In genomic region chrX:143606877-143607449, GRCm38 (mm10) we compare ENCODE assay signal across 26 mouse cellular contexts.
A peak's percentile ranks its signal among the peaks of the same experiment; 100 is the strongest.
DNase-seq lines count a peak whose midpoint lies in the region; ATAC-seq and TF ChIP-seq lines count a peak whose summit lies in the region.
"Had no signal": no experiment of that assay in that cellular context is flagged by ENCODE, and none has a peak within 500 bp of the region (broad histone marks: within the 10 kb centered on the region; RNA-seq: fewer than 3 reads in every experiment).

No protein-coding gene starts in this region.

- no peaks in the 10 kb centered on the region for H3K9me3 ChIP-seq in hindbrain, embryonic 13.5 days
- H3K9me3 ChIP-seq in hindbrain, embryonic 11.5 days (ENCODE audit: control insufficient read depth, low read length), result no peaks in the 10 kb centered on the region
- no peaks in the 10 kb centered on the region for H3K9me3 ChIP-seq in forebrain, postnatal 0 days (ENCODE audit: low read length)
- H3K9me3 ChIP-seq: heart, embryonic 15.5 days; limb, embryonic 13.5 days; liver, embryonic 12.5 days; megakaryocyte, embryonic 14.5 days had no signal

- H3K36me3 ChIP-seq in hindbrain, embryonic 13.5 days, result no peaks in the 10 kb centered on the region
- no peaks in the 10 kb centered on the region for H3K36me3 ChIP-seq in hindbrain, embryonic 11.5 days (ENCODE audit: control insufficient read depth, insufficient read depth, low read length)
- H3K36me3 ChIP-seq in forebrain, postnatal 0 days (ENCODE audit: insufficient read depth), result no peaks in the 10 kb centered on the region
- H3K36me3 ChIP-seq: heart, embryonic 15.5 days; limb, embryonic 13.5 days; liver, embryonic 12.5 days had no signal

- ATAC-seq in hindbrain, embryonic 13.5 days (ENCODE audit: low FRiP score), result 0 out of 2 replicates have a peak, but pooled peaks have one; percentile 24
- no peak for ATAC-seq in hindbrain, embryonic 11.5 days (ENCODE audit: low FRiP score)
- ATAC-seq in forebrain, postnatal 0 days, result 0 out of 2 replicates have a peak, but pooled peaks have one; percentile 14
- ATAC-seq: activated CD4-positive, CD25-positive, alpha-beta regulatory T cell, adult 4 months; inflammation-experienced regulatory T-cells, adult 6 months; liver, embryonic 12.5 days had no signal

- H3K4me3 ChIP-seq in hindbrain, embryonic 13.5 days, result no peak overlapping the region
- no peak overlapping the region for H3K4me3 ChIP-seq in hindbrain, embryonic 11.5 days (ENCODE audit: low read depth, low read length)
- H3K4me3 ChIP-seq in forebrain, postnatal 0 days (ENCODE audit: low read depth, low read length), result no peak overlapping the region
- H3K4me3 ChIP-seq: heart, embryonic 15.5 days; limb, embryonic 13.5 days; liver, embryonic 12.5 days; megakaryocyte, embryonic 14.5 days; myocyte had no signal

- no peaks in the 10 kb centered on the region for H3K27me3 ChIP-seq in hindbrain, embryonic 13.5 days
- no peaks in the 10 kb centered on the region for H3K27me3 ChIP-seq in hindbrain, embryonic 11.5 days (ENCODE audit: control insufficient read depth, insufficient read depth, low read length)
- H3K27me3 ChIP-seq in forebrain, postnatal 0 days (ENCODE audit: insufficient read depth, low read length), result no peaks in the 10 kb centered on the region
- H3K27me3 ChIP-seq: heart, embryonic 15.5 days; liver, embryonic 12.5 days had no signal

- no peak for DNase-seq in hindbrain, embryonic 11.5 days (ENCODE audit: low spot score)
- peak; percentile 77 for DNase-seq in Muller cell, postnatal 12 days (ENCODE audit: inconsistent ontology term)
- DNase-seq in brain, embryonic 14.5 days (ENCODE audit: low read depth), result peak; percentile 79
- no peak for DNase-seq in forebrain, postnatal 0 days
- no peak for DNase-seq in heart, adult 9 months (ENCODE audit: low spot score in 2 of 2)
- no peak for DNase-seq in heart, postnatal 14 days
- DNase-seq: adrenal gland, adult 8-10 months; cerebellum, adult 18-20 months; cerebellum, postnatal 14 days; gastrocnemius, postnatal 36 days; heart, postnatal 4 days; kidney, adult 18-20 months; kidney, postnatal 4 days; lung, adult 18-20 months; midbrain, embryonic 14.5 days; right cerebral cortex, postnatal 14 days; thymus, adult 2 months had no signal

- H3K4me1 ChIP-seq in hindbrain, embryonic 13.5 days (replicated peaks), result no peaks in the 10 kb centered on the region
- H3K4me1 ChIP-seq in hindbrain, embryonic 11.5 days (replicated peaks; ENCODE audit: control insufficient read depth, insufficient read depth, low read length), result no peaks in the 10 kb centered on the region
- no peaks in the 10 kb centered on the region for H3K4me1 ChIP-seq in forebrain, postnatal 0 days (ENCODE audit: insufficient read depth)
- H3K4me1 ChIP-seq: heart, embryonic 15.5 days; limb, embryonic 13.5 days; liver, embryonic 12.5 days; megakaryocyte, embryonic 14.5 days had no signal

- no peak overlapping the region for H3K27ac ChIP-seq in hindbrain, embryonic 13.5 days
- no peak overlapping the region for H3K27ac ChIP-seq in hindbrain, embryonic 11.5 days (ENCODE audit: low read depth, low read length)
- H3K27ac ChIP-seq in forebrain, postnatal 0 days (ENCODE audit: low read depth, low read length), result no peak overlapping the region
- H3K27ac ChIP-seq: heart, embryonic 15.5 days; limb, embryonic 13.5 days; liver, embryonic 12.5 days; stomach, postnatal 0 days had no signal

- intact Hi-C loops in heart, postnatal 14 days (cut with DNase I), result no loop called here

- H3K9ac ChIP-seq in hindbrain, embryonic 13.5 days, result no peak overlapping the region
- H3K9ac ChIP-seq in hindbrain, embryonic 11.5 days (ENCODE audit: low read depth, low read length), result no peak overlapping the region
- H3K9ac ChIP-seq in forebrain, postnatal 0 days, result no peak overlapping the region
- H3K9ac ChIP-seq: heart, embryonic 15.5 days; limb, embryonic 13.5 days; liver, embryonic 12.5 days had no signal

- no peak overlapping the region for H3K4me2 ChIP-seq in hindbrain, embryonic 13.5 days
- no peak overlapping the region for H3K4me2 ChIP-seq in hindbrain, embryonic 11.5 days (replicated peaks; ENCODE audit: low read depth, low read length)
- no peak overlapping the region for H3K4me2 ChIP-seq in forebrain, postnatal 0 days (ENCODE audit: low read depth)
- H3K4me2 ChIP-seq: heart, embryonic 15.5 days; limb, embryonic 13.5 days; liver, embryonic 12.5 days had no signal

- no peak for TF ChIP-seq CTCF in brain, embryonic 14.5 days (IDR thresholded peaks at IDR 0.05; ENCODE audit: borderline replicate concordance, extremely low read depth, insufficient read depth, insufficient read length)
- no peak for TF ChIP-seq CTCF in forebrain, postnatal 0 days (IDR thresholded peaks at IDR 0.05; ENCODE audit: low read depth)

- 43% methylated on average over 5 of the region's 5 CpGs for WGBS in hindbrain, embryonic 13.5 days
- 52% methylated on average over 5 of the region's 5 CpGs for WGBS in hindbrain, embryonic 11.5 days
- WGBS in forebrain, postnatal 0 days, result 35% methylated on average over 5 of the region's 5 CpGs

- no peak for TF ChIP-seq POLR2A in brain, embryonic 14.5 days (IDR thresholded peaks at IDR 0.05; ENCODE audit: borderline replicate concordance, extremely low read depth, insufficient read depth, insufficient read length, poor library complexity, severe bottlenecking)

Comparison
In these comparisons a context has a peak if more than half of its experiments do, and no peak if none do; other contexts are left out.
1. DNase-seq: peak in Muller cell, postnatal 12 days (single experiment) and brain, embryonic 14.5 days (single experiment); none in hindbrain, embryonic 11.5 days (single experiment), forebrain, postnatal 0 days (single experiment), heart, adult 9 months (0 of 2) and heart, postnatal 14 days (0 of 2).